Mouse (Mus musculus) limb, embryonic 14.5 days (tissue): Measurements from ENCODE around the gene Rabepk. TPM values are rescaled to one million over a fixed set of nuclear protein-coding genes. Genes with fewer than 3 reads are reported as not detected.
"Not testable (repeated sequence)": the region's sequence is repeated elsewhere in the genome, so short reads cannot be mapped to it uniquely, and the experiment has no call there.

Experiments
- ATAC-seq: fragments of 200-750 bp; cut with Nextera tagmentation; 2 replicates; pipeline ENCODE4 v1.8.0; 2017; ENCODE audit warnings: low read depth, moderate number of reproducible peaks, moderate TSS enrichment; ENCODE audit not compliant: low FRiP score
- DNase-seq: peaks from one replicate; pipeline ENCODE4 v3.0.0-alpha.2; 2015; ENCODE audit warnings: low spot score
- H3K27ac ChIP-seq: fragments of 300-500 bp; sonication (generic); replicated peaks from 2 replicates; pipeline ENCODE4 v1.5.1; 2014; ENCODE audit warnings: low read depth, mild to moderate bottlenecking, low read length, moderate library complexity, mixed read lengths
- H3K27me3 ChIP-seq: fragments of 300-500 bp; sonication (generic); 2 replicates; pipeline ENCODE4 v1.6.1; 2014; ENCODE audit warnings: low read length, mixed read lengths; ENCODE audit not compliant: control insufficient read depth, insufficient read depth
- H3K36me3 ChIP-seq: fragments of 300-500 bp; sonication (generic); 2 replicates; pipeline ENCODE4 v1.6.1; 2014; ENCODE audit warnings: mild to moderate bottlenecking, low read length, moderate library complexity, mixed read lengths; ENCODE audit not compliant: control insufficient read depth, insufficient read depth
- H3K4me1 ChIP-seq: fragments of 300-500 bp; sonication (generic); 2 replicates; pipeline ENCODE4 v1.6.1; 2014; ENCODE audit warnings: antibody characterized with exemption, low read length, mixed read lengths; ENCODE audit not compliant: control insufficient read depth, insufficient read depth
- H3K4me2 ChIP-seq: fragments of 300-500 bp; sonication (generic); replicated peaks from 2 replicates; pipeline ENCODE4 v1.6.1; 2014; ENCODE audit warnings: low read depth, mild to moderate bottlenecking, low read length, moderate library complexity; ENCODE audit not compliant: severe bottlenecking
- H3K4me3 ChIP-seq: fragments of 300-500 bp; sonication (generic); replicated peaks from 2 replicates; pipeline ENCODE4 v1.5.1; 2014; ENCODE audit warnings: low read length
- H3K9ac ChIP-seq: fragments of 300-500 bp; sonication (generic); 2 replicates; pipeline ENCODE4 v1.6.1; 2014; ENCODE audit warnings: mild to moderate bottlenecking, low read depth, low read length, moderate library complexity; ENCODE audit not compliant: severe bottlenecking
- H3K9me3 ChIP-seq: fragments of 300-500 bp; sonication (generic); 2 replicates; pipeline ENCODE4 v1.6.1; 2016; ENCODE audit warnings: low read length; ENCODE audit not compliant: control insufficient read depth
- POLR2A ChIP-seq: fragments of 200-500 bp; IDR thresholded peaks from 2 replicates; pipeline ENCODE4 v1.8.0; 2012; ENCODE audit warnings: inconsistent platforms, mild to moderate bottlenecking, moderate library complexity, borderline replicate concordance; ENCODE audit not compliant: insufficient read depth, insufficient read length; ENCODE audit errors: extremely low read depth
- WGBS: fragments of 180-500 bp; shearing (Covaris S2); extraction: QIAGEN DNeasy Blood & Tissue Kit; methylation state at CpG from one replicate; pipeline ENCODE4 v1.1.7; 2014; 5-methylcytosine and 5-hydroxymethylcytosine counted together
- polyA plus RNA-seq, 2 experiments: library from polyadenylated mRNA; depleted of rRNA in 1 of 2; stranded (reverse) in 1 of 2; unstranded in 1 of 2; fragments of >200 nt; fragmentation: Nextera tagmentation in 1 of 2; extraction: Ambion mirVana in 1 of 2; gene quantifications; 2 replicates each; pipeline versions ENCODE4 v1.2.1 to v1.2.3; 2012 to 2014

Gene Rabepk
- polyA plus RNA-seq, 2 experiments: 30.1 to 42.8 TPM

DNA sequence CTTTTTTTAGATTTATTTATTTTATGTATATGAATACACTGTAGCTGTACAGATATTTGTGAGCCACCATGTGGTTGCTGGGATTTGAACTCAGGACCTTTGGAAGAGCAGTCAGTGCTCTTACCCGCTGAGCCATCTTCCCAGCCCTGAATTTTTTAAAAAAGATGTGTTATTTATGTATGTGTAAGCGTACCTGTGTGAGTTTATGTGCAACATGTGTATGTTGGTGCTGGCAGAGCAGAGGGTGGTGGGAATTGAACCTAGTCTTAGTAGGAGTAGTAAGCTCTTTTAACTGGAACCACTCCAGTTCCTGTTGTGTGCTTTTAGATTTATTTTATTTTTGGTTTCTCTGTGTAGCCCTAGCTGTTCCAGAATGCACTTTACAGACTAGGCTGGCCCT, 4.5 kb upstream of the Rabepk start:
- ATAC-seq (no peak), DNase-seq (no peak)
- Histone ChIP-seq H3K4me2 (0 out of 2 replicates have a peak overlapping the region, but pooled peaks have one; percentile 5), H3K9me3 (no peaks in the 10 kb centered on the region), H3K36me3 (peaks cover 29% of the 10 kb centered on the region), H3K9ac (no peak overlapping the region), H3K27me3 (no peaks in the 10 kb centered on the region), H3K4me3 (no peak overlapping the region), H3K4me1 (peaks cover 11% of the 10 kb centered on the region), H3K27ac (no peak overlapping the region)
- TF ChIP-seq POLR2A: no peak
- WGBS: 91% methylated on average over 2 of the region's 2 CpGs

DNA sequence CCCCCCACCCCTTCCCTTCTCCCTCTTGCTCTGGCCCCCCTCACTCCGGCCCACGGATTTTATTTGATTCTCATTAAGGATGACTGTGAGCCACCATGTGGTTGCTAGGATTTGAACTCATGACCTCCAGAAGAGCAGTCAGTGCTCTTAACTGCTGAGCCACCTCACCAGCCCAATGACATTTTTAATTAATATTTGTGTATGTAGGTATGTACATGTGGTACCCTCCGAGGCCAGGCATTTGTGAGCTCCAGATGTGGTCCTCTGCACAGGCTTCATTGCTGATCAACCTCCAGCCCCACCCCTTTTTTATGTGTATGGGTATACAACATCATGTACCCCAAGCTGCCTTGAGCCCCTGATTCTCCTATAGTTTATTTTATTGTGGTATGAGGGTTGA, 4.0 kb upstream of the Rabepk start:
- DNase-seq (no peak), ATAC-seq (no peak)
- H3K4me2 ChIP-seq: peak overlapping the region; percentile 25; the same call in 1 of the 2 replicates
- H3K36me3 ChIP-seq: peaks cover 25% of the 10 kb centered on the region
- no peak overlapping the region for H3K27ac ChIP-seq
- no peak overlapping the region for H3K9ac ChIP-seq
- peaks cover 11% of the 10 kb centered on the region for H3K4me1 ChIP-seq
- TF ChIP-seq POLR2A: no peak
- no peaks in the 10 kb centered on the region for H3K27me3 ChIP-seq
- peak overlapping the region; percentile 62; the same call in 1 of the 2 replicates for H3K4me3 ChIP-seq
- 66% methylated on average over 3 of the region's 3 CpGs for WGBS
- no peaks in the 10 kb centered on the region for H3K9me3 ChIP-seq

DNA sequence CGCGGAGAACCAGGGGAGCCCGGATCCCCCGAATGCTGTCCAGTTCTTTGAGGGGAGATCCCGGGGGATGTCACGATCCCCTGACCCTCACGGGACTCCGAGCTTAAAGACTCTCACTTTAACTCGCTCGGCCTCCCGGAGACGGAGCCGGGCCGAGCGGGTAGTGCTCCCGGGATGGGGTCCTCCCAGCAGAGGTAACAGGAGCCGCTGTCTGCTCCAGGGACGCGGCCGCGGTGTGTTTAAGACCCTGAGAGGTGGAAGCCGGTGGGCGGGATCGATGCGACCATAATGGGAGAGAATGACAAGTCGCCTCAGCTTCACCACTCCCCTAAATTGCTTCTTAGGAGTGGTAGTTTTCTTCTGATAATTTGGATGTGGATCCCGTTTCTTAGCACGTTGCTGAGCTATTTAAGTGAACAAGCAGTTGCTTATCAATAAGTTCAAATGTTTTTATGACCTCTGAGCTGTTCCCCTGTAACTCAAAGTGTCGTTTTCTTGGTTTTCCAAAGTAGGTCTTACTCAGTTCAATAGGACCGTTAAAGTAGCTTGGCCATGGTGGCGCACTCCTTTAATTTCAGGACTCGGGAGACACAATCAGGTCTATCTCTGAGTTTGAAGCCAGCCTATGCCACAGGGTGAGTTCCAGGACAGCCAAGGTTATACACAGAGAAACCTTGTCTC, 3.0 kb upstream of the Rabepk start:
- peaks cover 18% of the 10 kb centered on the region for H3K36me3 ChIP-seq
- peak; percentile 10; the same call in 1 of the 2 replicates for ATAC-seq
- DNase-seq, H3K9me3 ChIP-seq, H3K27me3 ChIP-seq: not testable (repeated sequence)
- peak overlapping the region; percentile 62 for H3K4me3 ChIP-seq
- H3K4me2 ChIP-seq: peak overlapping the region; percentile 80
- WGBS: under 1% methylated on average over 16 of the region's 32 CpGs
- H3K9ac ChIP-seq: peak overlapping the region; percentile 83
- H3K4me1 ChIP-seq: peaks cover 11% of the 10 kb centered on the region
- peak overlapping the region; percentile 87 for H3K27ac ChIP-seq

DNA sequence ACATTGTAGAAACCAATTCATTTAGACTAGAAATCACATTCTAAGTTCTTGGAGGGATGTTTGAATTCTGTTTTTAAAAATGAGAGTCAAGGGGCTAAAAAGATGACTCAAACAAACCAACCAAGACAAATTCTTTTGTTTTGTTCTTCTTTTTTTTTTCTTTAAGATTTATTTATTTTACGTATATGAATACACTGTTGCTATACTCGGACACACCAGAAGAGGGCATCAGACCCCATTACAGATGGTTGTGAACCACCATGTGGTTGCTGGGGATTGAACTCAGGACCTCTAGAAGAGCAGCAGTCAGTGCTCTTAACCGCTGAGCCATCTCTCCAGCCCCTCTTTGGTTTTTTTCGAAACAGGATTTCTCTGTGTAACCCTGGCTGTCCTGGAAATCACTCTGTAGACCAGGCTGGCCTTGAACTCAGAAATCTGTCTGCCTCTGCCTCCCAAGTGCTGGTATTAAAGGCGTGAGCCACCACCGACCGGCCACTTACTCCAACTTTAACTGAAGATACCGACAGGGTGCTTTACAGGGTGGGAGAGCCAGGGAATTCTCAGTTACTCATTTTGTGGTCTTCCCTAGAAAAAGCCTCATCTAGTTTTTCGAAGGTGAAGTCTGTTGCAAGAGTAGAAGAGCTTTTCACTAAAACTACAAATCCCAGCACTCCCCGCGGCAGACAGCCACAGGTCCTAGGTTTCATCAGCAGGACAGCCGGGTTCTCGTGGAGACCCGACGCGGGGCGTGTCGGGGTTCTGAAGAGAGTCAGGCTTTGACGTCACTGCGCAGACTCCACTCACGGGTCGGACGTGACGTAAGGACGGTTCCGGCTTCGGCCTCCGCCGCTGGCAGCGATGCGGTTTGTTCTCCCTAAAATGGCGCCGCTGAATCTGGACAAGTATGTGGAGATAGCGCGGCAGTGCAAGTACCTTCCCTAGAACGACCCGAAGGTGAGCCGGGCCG, 2.1 kb upstream of the Rabepk start:
- TF ChIP-seq POLR2A: peak; percentile 91; the same call in 1 of the 2 replicates
- peak; percentile 97 for ATAC-seq
- peak overlapping the region; percentile 62 for H3K4me3 ChIP-seq
- H3K27me3 ChIP-seq: no peaks in the 10 kb centered on the region
- peak overlapping the region; percentile 42 for H3K4me2 ChIP-seq
- H3K36me3 ChIP-seq: peaks cover 12% of the 10 kb centered on the region
- H3K4me1 ChIP-seq: peaks cover 11% of the 10 kb centered on the region
- H3K9me3 ChIP-seq: no peaks in the 10 kb centered on the region
- H3K27ac ChIP-seq: peak overlapping the region; percentile 87
- peak overlapping the region; percentile 83 for H3K9ac ChIP-seq
- peak; percentile 99 for DNase-seq
- 6% methylated on average over 39 of the region's 39 CpGs for WGBS

DNA sequence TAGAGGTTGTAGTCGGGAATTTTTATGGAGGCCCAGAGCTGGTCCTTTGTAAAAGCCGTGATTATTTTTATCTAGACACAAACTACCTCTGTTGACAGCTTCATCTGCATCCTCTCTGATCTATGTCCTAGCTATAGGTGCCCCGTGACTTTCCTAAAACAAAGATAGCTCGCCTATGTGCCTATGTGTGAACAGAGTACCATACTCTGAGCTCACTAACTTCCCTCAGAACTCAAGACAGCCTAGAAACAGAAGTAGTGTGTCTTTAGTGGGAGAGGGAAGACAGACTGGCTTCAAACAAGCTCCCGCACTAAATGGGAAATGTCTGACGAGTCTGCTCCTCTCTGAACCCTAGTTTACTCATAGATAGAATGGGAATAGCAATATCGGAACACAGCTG, 659 bp upstream of the Rabepk start:
- peak overlapping the region; percentile 58; the same call in 1 of the 2 replicates for H3K9ac ChIP-seq
- peak overlapping the region; percentile 61 for H3K4me2 ChIP-seq
- peaks cover 11% of the 10 kb centered on the region for H3K4me1 ChIP-seq
- no peaks in the 10 kb centered on the region for H3K9me3 ChIP-seq
- no peak for DNase-seq
- 79% methylated on average over 7 of the region's 7 CpGs for WGBS
- peaks cover 16% of the 10 kb centered on the region for H3K36me3 ChIP-seq
- no peak for TF ChIP-seq POLR2A
- ATAC-seq: no peak
- H3K4me3 ChIP-seq: peak overlapping the region; percentile 54; the same call in 1 of the 2 replicates
- no peaks in the 10 kb centered on the region for H3K27me3 ChIP-seq
- H3K27ac ChIP-seq: peak overlapping the region; percentile 49; the same call in 1 of the 2 replicates
